Mouse (Mus musculus) MEL (cell line): ENCODE measurements at regions not wholly inside any gene's neighbourhood (a gene's known extent, or its start where the extent isn't known, plus 50 kb on each side); places are given as distances from the start of the nearest gene placed in this dataset.

Source experiments
- DNase-seq: peaks from one replicate; pipeline ENCODE4 v3.0.0; 2011; ENCODE audit warnings: low read depth, low spot score
- H3K27ac ChIP-seq: 2 replicates; pipeline ENCODE4 v1.5.1; 2012; ENCODE audit warnings: low read depth, mild to moderate bottlenecking, control low read depth, low read length, moderate library complexity; ENCODE audit not compliant: control insufficient read depth
- H3K27me3 ChIP-seq, 2 experiments: fragments of 150-350 bp in 1 of 2; sonication (generic) in 1 of 2; 2 replicates each; pipeline ENCODE4 v1.6.1; 2012; ENCODE audit warnings: low read length in 2 of 2, mild to moderate bottlenecking in 2 of 2, improper control_type of control experiment in 1 of 2, moderate library complexity in 1 of 2; ENCODE audit not compliant: insufficient read depth in 2 of 2, control insufficient read depth in 1 of 2
- H3K36me3 ChIP-seq, 2 experiments: 2 replicates each; pipeline ENCODE4 v1.6.1; 2012 to 2014; ENCODE audit warnings: low read length in 2 of 2, improper control_type of control experiment in 1 of 2, inconsistent platforms in 1 of 2, mild to moderate bottlenecking in 1 of 2; ENCODE audit not compliant: insufficient read depth in 2 of 2, control insufficient read depth in 1 of 2
- H3K4me1 ChIP-seq, 2 experiments: fragments of 150-350 bp in 1 of 2; sonication (generic) in 1 of 2; 2 replicates each; pipeline ENCODE4 v1.6.1; 2012; ENCODE audit warnings: low read length in 2 of 2, improper control_type of control experiment in 1 of 2, mild to moderate bottlenecking in 1 of 2; ENCODE audit not compliant: insufficient read depth in 2 of 2, control insufficient read depth in 1 of 2
- H3K4me3 ChIP-seq, 2 experiments: fragments of 150-350 bp in 1 of 2; sonication (generic) in 1 of 2; 2 replicates each; pipeline ENCODE4 v1.5.1; 2012; ENCODE audit warnings: low read depth in 2 of 2, low read length in 2 of 2, mild to moderate bottlenecking in 2 of 2, moderate library complexity in 2 of 2, control low read depth in 1 of 2, improper control_type of control experiment in 1 of 2; ENCODE audit not compliant: control insufficient read depth in 1 of 2, insufficient read depth in 1 of 2
- H3K79me2 ChIP-seq: 2 replicates; pipeline ENCODE4 v1.6.1; 2012; ENCODE audit warnings: mild to moderate bottlenecking, low read length, moderate library complexity; ENCODE audit not compliant: control insufficient read depth, poor library complexity, insufficient read depth
- H3K9ac ChIP-seq: 2 replicates; pipeline ENCODE4 v1.6.1; 2012; ENCODE audit warnings: low read depth, mild to moderate bottlenecking, control low read depth, low read length, moderate library complexity; ENCODE audit not compliant: control insufficient read depth, poor library complexity, severe bottlenecking
- H3K9me3 ChIP-seq: fragments of 150-350 bp; sonication (generic); replicated peaks from 2 replicates; pipeline ENCODE4 v1.6.1; 2012; ENCODE audit warnings: mild to moderate bottlenecking, low read length, improper control_type of control experiment, moderate library complexity; ENCODE audit not compliant: insufficient read depth
- CHD2 ChIP-seq: IDR thresholded peaks from 2 replicates; pipeline ENCODE4 v1.6.1; 2011; ENCODE audit warnings: low read length, improper control_type of control experiment
- E2F4 ChIP-seq: IDR thresholded peaks from 2 replicates; pipeline ENCODE4 v1.6.1; 2011; ENCODE audit warnings: low read depth, low read length, improper control_type of control experiment, borderline replicate concordance
- ETS1 ChIP-seq: IDR thresholded peaks from 2 replicates; pipeline ENCODE4 v1.6.1; 2012; ENCODE audit warnings: low read depth, mild to moderate bottlenecking, inconsistent platforms, low read length, improper control_type of control experiment, moderate library complexity
- GATA1 ChIP-seq: IDR thresholded peaks from 2 replicates; pipeline ENCODE4 v1.6.1; 2011; ENCODE audit warnings: low read depth, low read length, improper control_type of control experiment
- KAT2A ChIP-seq: conservative IDR thresholded peaks from 2 replicates; pipeline ENCODE4 v1.6.1; 2012; ENCODE audit warnings: low read depth, low read length, improper control_type of control experiment, inconsistent platforms
- MAZ ChIP-seq: IDR thresholded peaks from 2 replicates; pipeline ENCODE4 v1.6.1; 2012; ENCODE audit warnings: low read depth, mild to moderate bottlenecking, inconsistent platforms, low read length, improper control_type of control experiment
- MXI1 ChIP-seq: IDR thresholded peaks from 2 replicates; pipeline ENCODE4 v1.6.1; 2011; ENCODE audit warnings: mild to moderate bottlenecking, low read depth, low read length, improper control_type of control experiment
- MYB ChIP-seq: IDR thresholded peaks from 2 replicates; pipeline ENCODE4 v1.6.1; 2011; ENCODE audit warnings: mild to moderate bottlenecking, low read depth, low read length, improper control_type of control experiment
- MYC ChIP-seq: IDR thresholded peaks from 2 replicates; pipeline ENCODE4 v1.6.1; 2011; ENCODE audit warnings: low read depth, mild to moderate bottlenecking, low read length, improper control_type of control experiment, moderate library complexity
- NELFE ChIP-seq: IDR thresholded peaks from 2 replicates; pipeline ENCODE4 v1.6.1; 2011; ENCODE audit warnings: low read depth, low read length, improper control_type of control experiment
- RCOR1 ChIP-seq: IDR thresholded peaks from 2 replicates; pipeline ENCODE4 v1.6.1; 2012; ENCODE audit warnings: low read depth, mild to moderate bottlenecking, inconsistent platforms, low read length, improper control_type of control experiment
- SIN3A ChIP-seq: IDR thresholded peaks from 2 replicates; pipeline ENCODE4 v1.6.1; 2012; ENCODE audit warnings: low read length, improper control_type of control experiment, inconsistent platforms
- SMC3 ChIP-seq: IDR thresholded peaks from 2 replicates; pipeline ENCODE4 v1.6.1; 2011; ENCODE audit warnings: low read depth, low read length, improper control_type of control experiment
- TCF12 ChIP-seq: IDR thresholded peaks from 2 replicates; pipeline ENCODE4 v1.6.1; 2014; ENCODE audit warnings: low read depth, mild to moderate bottlenecking, inconsistent platforms, low read length, improper control_type of control experiment, moderate library complexity
- USF1 ChIP-seq: IDR thresholded peaks from 2 replicates; pipeline ENCODE4 v1.6.1; 2014; ENCODE audit warnings: low read depth, mild to moderate bottlenecking, inconsistent platforms, low read length, improper control_type of control experiment, moderate library complexity
- ZC3H11A ChIP-seq: IDR thresholded peaks from 2 replicates; pipeline ENCODE4 v1.6.1; 2012; ENCODE audit warnings: low read depth, mild to moderate bottlenecking, inconsistent platforms, low read length, improper control_type of control experiment
- ZNF384 ChIP-seq: IDR thresholded peaks from 2 replicates; pipeline ENCODE4 v1.6.1; 2012; ENCODE audit warnings: low read depth, mild to moderate bottlenecking, inconsistent platforms, low read length, improper control_type of control experiment

GRCm38 (mm10) chr10:47509858-47510257 lies 1932.2 kb downstream of the Hace1 start:
- no peaks in the 10 kb centered on the region for H3K27me3 ChIP-seq
- DNase-seq = no peak
- peaks cover 0 to 9% of the 10 kb centered on the region in 2 experiments; a peak in 2 of 4 replicates for H3K4me1 ChIP-seq
- no peak overlapping the region for H3K9ac ChIP-seq
- H3K27ac ChIP-seq = no peak overlapping the region
- no peaks in the 10 kb centered on the region for H3K9me3 ChIP-seq
- no peaks in the 10 kb centered on the region for H3K79me2 ChIP-seq
- H3K4me3 ChIP-seq = no peak overlapping the region
- peaks cover 0 to 4% of the 10 kb centered on the region in 2 experiments; a peak in 1 of 4 replicates for H3K36me3 ChIP-seq
- TF ChIP-seq CHD2 = no peak
- no peak for TF ChIP-seq SIN3A
- no peak for TF ChIP-seq MYC
- no peak for TF ChIP-seq MYB
- no peak for TF ChIP-seq E2F4
- no peak for TF ChIP-seq KAT2A
- no peak for TF ChIP-seq MXI1
- TF ChIP-seq MAZ = no peak
- no peak for TF ChIP-seq TCF12
- no peak for TF ChIP-seq GATA1
- no peak for TF ChIP-seq ZC3H11A
- TF ChIP-seq ETS1 = no peak
- no peak for TF ChIP-seq SMC3
- no peak for TF ChIP-seq USF1
- TF ChIP-seq NELFE = no peak

- DNase-seq = no peak
- TF ChIP-seq ZNF384 (no peak), ZC3H11A (no peak), RCOR1 (peak; percentile 52; the same call in 1 of the 2 replicates)
- TF ChIP-seq, all 39 proteins: peak for 1
- peaks cover 0 to 4% of the 10 kb centered on the region in 2 experiments; a peak in 1 of 4 replicates for H3K36me3 ChIP-seq
Measured at GRCm38 (mm10) chr10:47517801-47518200, 1940.2 kb downstream of the Hace1 start.

More at GRCm38 (mm10) chr10:47517801-47518200, 1940.2 kb downstream of the Hace1 start:
- Histone ChIP-seq H3K27me3 (no peaks in the 10 kb centered on the region), H3K4me3 (no peak overlapping the region), H3K79me2 (no peaks in the 10 kb centered on the region), H3K27ac (no peak overlapping the region), H3K4me1 (peaks cover 0 to 6% of the 10 kb centered on the region in 2 experiments; a peak in 2 of 4 replicates), H3K9me3 (no peaks in the 10 kb centered on the region), H3K9ac (no peak overlapping the region)
